Mouse (Mus musculus) small intestine, adult 10 weeks (tissue): ENCODE measurements around the gene Rab10. TPM values are rescaled to one million over a fixed set of nuclear protein-coding genes. Genes with fewer than 3 reads are reported as not detected.

Experiments
- polyA plus RNA-seq: library from polyadenylated mRNA; stranded (reverse); fragments of 350-450 nt; fragmentation: Illumina TruSeq; extraction: RNeasy Lipid Tissue Mini Kit (QIAGEN cat#74804); gene quantifications from one replicate; pipeline ENCODE4 v1.2.3, GENCODE M21; 2014; ENCODE audit warnings: low replicate concordance

Gene Rab10
- 283 TPM for polyA plus RNA-seq

DNA sequence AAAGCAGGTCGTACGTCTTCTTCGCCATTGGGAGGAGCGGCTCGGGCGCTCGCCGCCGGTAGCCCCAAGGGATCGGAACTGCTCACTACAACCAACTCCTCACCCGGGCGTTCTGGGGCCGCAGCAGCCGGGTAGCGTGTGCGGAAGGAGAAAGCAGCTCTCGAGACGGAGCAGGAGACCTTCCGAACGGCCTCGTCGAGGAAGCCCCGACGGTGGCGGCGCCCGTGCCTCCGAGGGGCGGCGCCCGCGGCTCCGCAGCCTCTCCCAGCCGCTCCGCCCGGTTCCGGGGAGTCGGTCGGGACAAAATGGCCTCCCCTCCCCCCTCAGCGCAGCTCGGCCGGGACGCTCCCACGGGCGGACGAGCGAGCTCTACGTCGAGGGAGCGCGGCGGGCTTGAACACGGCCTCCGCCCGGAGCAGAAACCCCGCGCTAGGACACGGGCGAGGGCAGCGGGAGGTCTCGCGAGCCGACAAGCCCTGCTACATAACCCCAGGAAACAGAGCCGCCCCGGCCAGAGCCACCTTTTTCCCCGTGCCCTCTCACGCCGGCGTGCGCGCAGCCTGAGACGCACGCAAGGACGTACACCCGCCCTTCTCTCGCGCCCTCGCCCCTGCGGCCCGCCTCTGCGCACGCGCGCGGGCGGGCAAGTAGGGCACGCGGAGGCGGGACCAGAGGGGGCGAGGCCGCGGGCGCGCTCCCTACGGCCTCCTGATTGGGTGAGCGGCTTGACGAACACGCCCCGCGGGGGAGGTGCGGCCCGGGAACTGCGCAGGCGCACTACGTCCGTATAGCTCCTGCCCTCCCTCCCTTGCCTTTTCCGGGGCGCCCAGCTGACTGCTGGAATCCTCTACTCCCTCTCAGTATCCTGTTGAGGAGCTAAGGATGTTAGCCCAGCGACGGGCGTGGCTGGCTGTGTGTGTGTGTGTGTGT is at the start of gene Rab10:
TSS of gene Rab10 (minus strand) at position 579 of the 930 bp plus-strand sequence.

Other genes starting within 250 kb of the Rab10 start
- 1.4 TPM for gene Kif3c, start 55.2 kb upstream of the Rab10 start, polyA plus RNA-seq
- gene Asxl2, start 116.9 kb upstream of the Rab10 start, polyA plus RNA-seq: 27.5 TPM